Mouse (Mus musculus): ENCODE results near the gene Egln3.

Egln3 gene

GRCm38 (mm10) chr12:54202765-54203655 is 650 bp downstream of the Egln3 start:
- DNase-seq (ENCODE audit: low read depth) = peak; percentile 51

GRCm38 (mm10) chr12:54202276-54202675 is 1.4 kb downstream of the Egln3 start:
- DNase-seq (ENCODE audit: low read depth) = peak; percentile 70

DNA sequence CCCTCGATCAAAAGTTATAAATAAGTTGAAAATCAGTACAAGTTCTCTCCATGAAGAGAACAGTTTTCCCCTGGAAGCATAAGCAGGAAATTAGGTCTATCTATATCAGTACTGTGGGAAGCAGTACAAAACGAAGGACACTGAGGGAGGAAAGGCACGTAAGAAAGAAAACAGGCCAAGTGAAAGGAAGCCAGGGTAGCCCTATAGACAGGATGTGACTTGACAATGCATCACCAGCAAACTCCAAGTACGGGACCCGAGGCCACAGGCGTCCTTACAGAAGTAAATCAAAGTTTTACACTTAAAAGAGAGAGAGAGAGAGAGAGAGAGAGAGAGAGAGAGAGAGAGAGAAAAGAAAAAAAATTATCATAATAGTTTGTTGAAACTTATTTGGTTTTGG is 2.8 kb downstream of the Egln3 start:
- DNase-seq (ENCODE audit: low read depth) = peak; percentile 53

DNA sequence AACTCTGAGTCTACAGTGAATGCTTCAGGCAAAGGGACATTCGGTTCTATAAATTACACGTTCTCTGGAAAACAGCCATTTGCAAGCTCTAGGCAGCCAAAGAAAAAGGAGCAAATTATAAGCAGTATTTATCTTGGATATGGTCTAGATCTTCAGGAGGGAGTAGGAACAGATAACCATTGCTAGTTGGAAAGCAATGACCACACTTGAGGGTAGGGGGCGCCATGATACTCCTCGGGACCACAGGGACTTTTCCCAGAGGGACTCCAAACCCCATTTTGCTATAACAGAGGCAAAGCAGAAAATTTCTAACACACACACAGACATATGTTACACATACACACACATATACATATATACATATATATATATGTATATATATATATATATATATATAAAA is 3.5 kb downstream of the Egln3 start:
- no peak for DNase-seq (ENCODE audit: low read depth)

DNA sequence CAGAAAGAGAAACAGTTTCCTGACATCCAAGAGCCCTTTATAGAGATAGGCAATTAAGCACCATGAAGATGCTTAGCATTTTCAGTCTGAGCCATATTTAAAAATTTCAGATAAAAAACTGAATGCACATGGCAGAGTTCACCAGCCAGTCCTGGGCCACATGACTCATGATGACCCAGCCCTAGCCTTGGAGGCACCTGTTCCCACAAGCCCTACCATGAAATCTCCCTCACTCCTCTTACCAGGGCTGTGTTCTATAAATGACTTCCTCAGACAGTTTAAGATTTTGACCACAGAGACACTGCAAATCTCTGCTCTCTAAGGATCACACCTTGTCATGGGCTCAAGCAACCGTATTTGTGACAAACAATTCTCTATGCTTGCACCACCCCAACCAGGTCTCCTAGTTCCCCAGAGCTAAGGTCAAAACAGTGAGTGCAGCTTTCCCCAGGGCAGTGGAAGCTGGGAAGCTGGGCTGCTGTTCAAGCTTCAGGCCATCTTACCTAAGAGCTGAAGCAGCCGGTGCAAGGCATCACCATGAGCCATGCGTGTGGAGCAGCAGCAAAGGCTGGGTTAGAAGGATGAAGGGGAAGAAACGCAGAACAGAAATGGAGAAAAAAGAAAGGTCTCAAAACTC is 5.3 kb downstream of the Egln3 start:
- no peak for DNase-seq (ENCODE audit: low read depth)

DNA sequence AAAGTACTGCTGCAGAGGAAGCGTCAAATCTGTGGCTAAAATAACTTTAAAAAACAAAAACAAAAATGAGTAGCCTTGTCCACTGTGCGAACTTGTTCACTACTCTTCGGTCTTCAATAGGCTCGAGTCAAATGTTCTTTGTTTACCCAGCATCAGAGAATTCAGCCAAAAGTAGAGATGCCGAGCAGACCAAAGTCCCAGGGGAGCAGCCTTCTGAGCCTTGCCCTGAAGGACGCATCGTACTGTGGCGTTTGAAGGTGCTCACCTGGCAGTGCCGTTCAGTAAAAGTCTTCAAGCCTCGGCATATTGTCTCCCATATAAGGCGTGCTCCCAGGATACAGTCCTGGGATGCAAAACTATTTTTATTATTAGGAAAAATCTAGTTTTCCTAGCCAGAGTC is 5.8 kb downstream of the Egln3 start:
- DNase-seq (ENCODE audit: low read depth) = no peak

GRCm38 (mm10) chr12:54197301-54197782 is 6.3 kb downstream of the Egln3 start:
- DNase-seq (ENCODE audit: low read depth) = no peak

GRCm38 (mm10) chr12:54196881-54197280 is 6.8 kb downstream of the Egln3 start:
- DNase-seq (ENCODE audit: low read depth) = no peak

DNA sequence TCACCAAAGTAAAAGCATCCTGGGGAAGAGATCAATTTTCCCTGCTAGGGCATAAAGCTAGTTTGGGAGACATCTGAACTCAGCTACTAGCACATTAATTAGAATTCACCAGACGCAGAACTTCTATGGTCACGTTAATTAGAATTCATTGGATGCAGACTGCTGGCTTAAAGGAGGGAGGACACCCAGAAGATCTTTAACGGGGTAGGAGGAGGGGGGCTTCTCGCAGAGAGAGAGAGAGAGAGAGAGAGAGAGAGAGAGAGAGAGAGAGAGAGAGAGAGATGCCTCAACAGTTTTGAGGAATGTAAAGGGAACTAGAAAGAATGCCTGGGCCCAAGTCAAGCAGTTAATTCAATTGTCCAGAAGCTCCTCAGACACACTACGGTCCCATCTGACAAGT is 9.5 kb downstream of the Egln3 start:
- no peak for DNase-seq (ENCODE audit: low read depth)

DNA sequence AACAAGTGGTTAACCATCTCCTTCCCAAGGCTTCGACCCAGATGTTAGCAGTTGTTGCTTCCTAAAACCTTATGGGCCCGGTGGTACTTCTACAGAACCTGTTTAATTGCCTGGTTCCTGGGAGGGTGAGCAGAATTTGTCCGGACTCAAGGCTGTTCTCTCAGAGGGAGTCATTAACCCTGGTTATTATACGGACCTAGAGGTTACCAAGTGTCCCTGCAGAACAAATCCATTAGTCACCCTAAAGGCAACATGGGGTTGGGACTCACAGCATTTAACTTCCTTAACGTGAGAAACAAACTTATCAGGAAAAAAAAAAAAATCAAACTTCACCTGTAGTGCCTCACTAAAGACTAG is 11.4 kb downstream of the Egln3 start:
- no peak for DNase-seq (ENCODE audit: low read depth)

GRCm38 (mm10) chr12:54191608-54192304 is 11.9 kb downstream of the Egln3 start:
- peak; percentile 69 for DNase-seq (ENCODE audit: low read depth)

GRCm38 (mm10) chr12:54191181-54191580 is 12.5 kb downstream of the Egln3 start:
- no peak for DNase-seq (ENCODE audit: low read depth)

DNA sequence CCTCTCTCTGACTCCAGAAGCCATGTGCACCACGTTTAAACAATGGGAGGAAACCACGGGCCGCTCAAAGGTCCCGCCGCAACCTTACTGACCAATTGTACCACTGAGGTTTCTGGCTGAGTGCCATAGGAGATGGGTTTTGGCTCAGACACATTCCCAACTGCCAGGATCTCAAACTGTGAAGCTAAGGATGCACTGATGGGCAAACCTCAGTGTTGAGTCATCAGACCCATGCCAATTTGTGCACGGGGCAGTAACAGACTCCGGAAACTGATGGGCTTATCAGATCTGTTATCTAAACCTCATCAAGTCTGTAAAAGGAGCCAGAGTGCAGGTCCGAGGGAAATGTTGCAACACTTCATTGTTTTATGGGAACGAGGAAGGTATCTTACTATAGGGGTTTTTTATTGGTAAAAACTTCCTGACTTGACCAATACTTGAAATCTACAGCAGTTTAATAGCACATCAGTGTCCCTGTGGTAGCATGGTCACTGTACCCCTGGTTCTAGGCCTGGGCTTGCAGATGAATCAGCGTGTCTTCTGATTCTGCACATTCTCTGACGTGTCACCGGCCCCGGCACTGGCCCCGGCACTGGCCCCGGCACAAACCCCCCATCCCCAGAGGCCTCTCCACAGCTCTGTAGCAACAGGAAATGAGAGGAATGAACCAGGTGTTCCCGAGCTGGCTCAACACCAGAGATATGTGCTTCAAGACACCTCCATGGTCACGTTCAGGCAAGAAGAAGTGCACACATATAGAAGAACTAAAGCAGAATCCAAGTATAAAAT is 15.7 kb downstream of the Egln3 start:
- no peak for DNase-seq (ENCODE audit: low read depth)

GRCm38 (mm10) chr12:54186926-54187623 is 16.6 kb downstream of the Egln3 start:
- peak; percentile 30 for DNase-seq (ENCODE audit: low read depth)

DNA sequence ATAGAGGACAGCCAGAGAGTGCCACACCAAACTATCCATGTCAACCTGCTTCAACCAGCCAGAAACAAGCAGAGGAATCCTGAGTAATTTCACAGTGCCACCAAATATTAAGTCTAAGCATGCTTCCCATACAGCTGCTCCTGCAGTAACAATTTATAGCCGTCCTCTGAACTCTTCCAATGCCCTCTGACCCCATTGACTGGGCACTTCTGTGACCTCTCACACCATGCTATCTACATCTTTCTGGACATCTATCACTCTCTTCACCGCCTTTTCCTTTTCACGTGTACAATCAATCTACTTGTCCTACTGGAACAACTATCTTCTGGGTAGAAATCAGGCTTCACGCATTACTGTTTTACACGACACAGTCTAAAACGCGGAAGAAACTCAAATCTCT is 19.4 kb downstream of the Egln3 start:
- no peak for DNase-seq (ENCODE audit: low read depth)

DNA sequence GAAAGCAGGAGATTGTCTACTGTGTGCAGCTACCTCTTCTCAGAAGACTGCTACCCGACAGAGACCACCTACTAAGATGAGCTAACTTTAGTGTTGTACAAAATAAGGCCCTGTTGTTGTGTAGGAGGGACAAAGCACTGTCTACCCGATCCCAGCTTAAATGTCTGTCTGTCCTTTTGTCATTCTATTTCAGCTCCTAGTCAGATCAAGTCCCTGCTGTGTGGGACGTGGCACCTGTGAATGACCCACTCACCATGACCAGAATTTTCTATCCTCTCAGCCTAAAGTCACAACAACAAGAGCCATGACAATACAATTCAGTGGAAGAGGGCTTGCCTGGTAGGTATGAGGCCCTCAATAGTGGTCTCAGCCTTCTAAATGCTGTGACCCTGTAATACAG is 25.3 kb downstream of the Egln3 start:
- no peak for DNase-seq (ENCODE audit: low read depth)

DNA sequence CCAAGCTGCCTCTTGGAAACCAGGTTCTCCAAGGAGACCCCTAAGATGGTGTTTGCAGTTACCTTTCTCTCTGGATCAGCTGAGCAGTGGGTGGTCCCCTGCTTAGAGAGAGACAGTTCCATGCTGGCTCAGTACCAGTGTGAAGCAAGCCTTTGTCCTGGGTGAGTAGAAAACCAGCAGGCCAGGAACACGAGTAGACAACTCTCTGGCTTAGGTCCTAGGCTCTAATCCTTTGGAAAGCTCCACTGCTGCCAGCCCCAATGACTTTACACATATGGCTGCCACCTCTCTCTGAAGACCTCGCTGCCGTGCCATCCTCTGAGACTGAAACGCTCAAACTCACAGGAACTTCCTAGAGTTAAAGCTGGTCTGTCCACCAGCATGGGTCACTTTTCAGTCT is 34.9 kb downstream of the Egln3 start:
- no peak for DNase-seq (ENCODE audit: low read depth)

DNA sequence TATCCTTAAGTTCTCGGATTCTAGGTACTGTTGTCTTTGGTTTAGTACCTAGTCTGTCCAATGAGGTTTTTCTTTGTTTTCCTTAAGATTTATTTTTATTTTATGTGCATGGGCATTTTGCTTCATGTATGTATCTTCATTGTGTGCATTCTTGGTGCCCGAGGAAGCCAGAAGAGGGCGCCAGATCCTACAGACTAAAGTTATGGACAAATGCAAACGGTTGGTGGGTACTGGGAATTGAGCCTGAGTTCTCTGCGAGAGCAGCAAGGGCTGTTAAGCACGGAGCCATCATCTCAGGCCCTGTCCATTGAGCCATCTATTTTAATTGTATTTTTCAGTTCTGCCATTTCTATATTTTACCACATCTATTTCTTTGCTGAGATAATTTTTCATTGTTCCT is 35.9 kb downstream of the Egln3 start:
- DNase-seq (ENCODE audit: low read depth) = peak; percentile 29

DNA sequence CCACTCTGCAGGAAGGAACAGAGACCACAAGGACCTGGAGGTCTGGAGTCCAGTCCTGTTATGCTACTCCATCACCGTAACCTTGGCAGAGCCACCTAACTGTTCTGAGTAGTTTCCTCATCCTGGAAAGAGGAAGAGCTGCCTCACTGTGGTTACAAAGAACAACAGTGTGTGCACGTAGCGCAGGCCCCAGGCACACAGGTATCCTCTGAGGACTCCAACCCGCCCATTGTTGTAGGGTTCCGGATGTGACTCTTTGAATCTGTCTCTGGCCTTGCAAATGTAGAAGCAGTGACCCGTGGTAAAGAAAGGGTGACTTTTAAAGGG is 39.0 kb downstream of the Egln3 start:
- no peak for DNase-seq (ENCODE audit: low read depth)

- DNase-seq (ENCODE audit: low read depth) = no peak
These were observed 39.5 kb downstream of the Egln3 start for GRCm38 (mm10) chr12:54164040-54164723.

GRCm38 (mm10) chr12:54163166-54163565 is 40.5 kb downstream of the Egln3 start:
- DNase-seq (ENCODE audit: low read depth) = no peak

Measured in naive thymus-derived CD4-positive, alpha-beta T cell, adult 2 months (primary cell).